Mouse (Mus musculus) 3134 (cell line): ENCODE measurements around the gene Cacna1a.

Experiments used
- DNase-seq: peaks from one replicate; pipeline ENCODE4 v3.0.0-alpha.2; 2011; ENCODE audit warnings: low spot score; ENCODE audit not compliant: insufficient read length; ENCODE audit errors: extremely low read depth

Cacna1a gene

DNA sequence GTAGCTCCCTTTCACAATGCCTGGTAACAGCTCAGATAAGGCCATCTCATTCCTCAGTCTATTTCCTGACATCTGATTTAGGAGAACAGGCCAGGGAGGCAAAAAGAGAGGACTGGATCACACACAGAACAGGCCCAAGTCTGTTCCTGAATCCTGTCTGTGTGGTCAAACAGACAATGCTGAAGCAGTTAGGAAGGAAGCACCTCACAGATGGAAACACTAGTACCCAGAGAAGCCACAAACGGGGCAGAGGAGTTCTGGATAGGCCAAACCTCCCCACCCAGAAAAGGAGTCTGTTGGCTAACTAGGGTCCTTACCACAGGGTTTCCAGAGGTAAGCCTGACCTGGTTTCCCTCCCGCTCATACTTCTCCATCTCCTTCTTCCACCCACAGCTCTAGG, 294.0 kb downstream of the Cacna1a start:
- no peak for DNase-seq

DNA sequence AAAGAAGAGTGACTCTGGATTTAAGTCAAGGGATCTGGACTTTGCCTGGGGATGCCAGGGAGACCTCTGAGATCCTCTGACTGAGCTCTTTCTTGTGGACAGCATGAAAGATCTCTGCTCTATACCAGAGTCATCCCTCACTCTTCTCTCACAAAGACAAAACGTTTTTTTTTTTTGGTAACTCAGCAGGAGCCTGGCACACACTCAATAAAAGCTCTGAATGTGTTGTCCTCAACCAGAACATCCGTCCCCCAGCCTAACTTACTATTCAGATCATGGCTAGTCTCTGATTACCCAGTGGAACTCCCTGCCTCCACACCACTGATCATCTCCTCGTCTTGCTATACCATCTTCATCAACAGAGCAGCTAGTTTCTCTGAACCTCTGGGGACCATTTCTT, 296.3 kb downstream of the Cacna1a start:
- no peak for DNase-seq

DNA sequence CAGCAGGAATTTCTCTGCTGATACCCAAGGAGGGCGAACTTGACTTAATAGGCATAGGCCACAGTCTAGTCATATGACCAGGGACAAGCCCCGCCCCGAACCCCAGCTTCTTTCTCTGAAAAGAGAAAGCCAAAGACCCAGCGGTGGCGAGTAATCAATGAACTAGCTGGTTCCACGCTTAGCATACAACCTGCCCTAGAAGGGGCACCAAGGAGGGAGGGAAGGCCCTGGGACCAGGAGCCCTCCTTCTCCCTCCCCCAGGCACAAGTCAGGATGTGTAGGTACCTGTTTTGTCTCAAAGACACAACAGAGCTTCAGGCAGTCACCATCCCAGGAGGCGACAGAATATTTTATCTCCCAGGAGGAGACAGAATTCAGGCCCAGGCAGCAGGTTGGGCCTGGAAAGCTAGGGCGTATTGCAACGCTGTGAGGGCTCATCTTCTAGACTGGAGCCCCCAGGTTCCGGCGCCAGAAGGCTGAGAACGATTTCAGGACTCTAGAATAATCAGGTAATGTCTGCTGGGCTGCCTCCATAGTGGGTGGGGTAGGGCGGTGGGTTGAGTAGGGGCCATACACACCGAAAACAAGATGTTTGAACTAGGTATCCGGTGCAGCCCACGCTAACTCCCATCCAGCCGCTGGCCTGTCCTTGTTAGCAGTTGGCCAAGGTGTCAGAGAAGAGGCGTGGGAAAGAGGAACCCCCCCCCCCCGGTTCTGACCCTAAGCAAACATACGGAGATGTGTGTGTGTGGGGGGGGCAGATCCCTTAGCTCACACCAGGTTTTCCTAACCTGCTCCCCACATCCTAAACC, 298.2 kb downstream of the Cacna1a start, which contains the start of gene Trmt1:
Trmt1 (plus strand) TSS at position 117 of the 812 bp plus-strand sequence.
- DNase-seq, result no peak

DNA sequence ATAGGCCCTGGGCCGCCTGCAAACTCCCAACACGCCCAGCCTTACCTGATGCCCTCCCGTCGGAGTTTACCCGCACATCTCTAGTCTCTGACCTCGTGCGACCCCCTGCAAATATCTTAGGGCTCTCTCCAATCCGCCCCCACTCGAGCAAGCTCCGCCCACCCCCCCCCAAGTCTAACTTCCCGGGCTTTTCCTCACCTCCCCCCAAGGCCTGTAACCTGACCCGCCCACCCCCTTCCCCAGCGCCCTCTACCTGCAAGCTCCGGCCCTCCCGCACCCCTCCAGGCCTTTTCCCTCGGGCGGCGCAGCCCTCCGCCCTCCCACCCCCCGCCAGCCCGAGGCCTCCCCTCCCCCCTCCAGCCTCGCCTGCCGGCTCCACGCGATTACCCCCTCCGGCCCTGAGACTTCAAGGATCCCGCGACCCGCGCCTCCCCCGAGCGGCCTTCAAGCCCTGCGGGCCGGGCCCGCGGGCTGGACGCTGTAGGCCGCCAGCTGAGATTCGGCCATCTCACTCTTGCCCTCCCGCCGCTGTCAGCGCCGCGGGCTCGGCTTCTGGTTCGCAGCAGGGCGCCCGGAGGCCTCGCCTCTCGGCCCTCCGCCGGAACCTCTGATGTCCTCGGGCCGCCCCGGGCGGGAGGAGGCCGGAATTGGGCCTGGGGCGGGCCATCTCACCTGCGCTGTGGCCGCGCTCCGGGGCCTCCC, 298.9 kb downstream of the Cacna1a start:
- DNase-seq, result peak; percentile 54

- DNase-seq, result peak; percentile 80
Measured at GRCm38 (mm10) chr8:84687705-84688100, 299.5 kb downstream of the Cacna1a start, which contains the start of gene Nacc1. Gene Nacc1, minus strand, starts transcription at chr8:84687862.

DNA sequence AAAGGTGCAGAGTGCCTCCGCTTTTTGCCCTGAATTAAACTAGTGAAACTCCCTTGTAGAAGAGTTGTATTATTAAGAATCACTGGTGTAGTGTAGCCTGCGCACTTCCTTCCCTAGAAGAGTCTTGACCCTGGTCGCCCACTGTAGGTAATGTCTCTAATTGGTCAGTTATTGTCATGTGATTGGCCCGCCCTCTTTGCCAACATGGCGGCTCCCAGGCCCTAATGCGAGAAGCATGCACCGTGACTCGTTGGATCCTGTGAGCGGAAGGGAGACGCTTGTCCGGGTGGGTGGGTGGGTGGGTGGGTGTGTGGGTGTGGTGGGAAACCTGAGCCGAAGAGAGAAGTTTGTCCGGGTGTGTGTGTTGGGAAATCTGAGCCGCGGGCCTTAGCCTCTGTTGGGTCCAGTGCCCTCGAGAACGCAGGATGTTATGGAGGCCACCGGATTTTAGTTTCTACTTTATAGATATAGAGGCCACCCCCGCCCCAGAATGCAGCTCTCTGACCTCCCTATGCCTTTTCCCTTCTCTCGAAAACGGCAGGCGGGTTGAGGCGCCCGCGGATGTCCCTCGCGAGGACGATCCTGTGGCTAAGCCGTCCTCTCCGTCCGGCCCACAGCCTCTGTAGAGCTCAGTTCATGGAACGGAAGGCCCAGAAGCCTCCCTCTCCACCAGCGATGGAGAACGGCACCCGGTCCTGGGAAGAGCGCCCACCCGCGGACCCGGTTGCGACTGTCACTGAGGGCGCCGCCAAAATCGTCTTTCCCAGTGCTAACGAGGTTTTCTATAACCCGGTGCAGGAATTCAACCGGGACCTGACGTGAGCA, 301.1 kb downstream of the Cacna1a start:
- peak; percentile 72 for DNase-seq
